Mouse (Mus musculus) kidney, postnatal 36 days (tissue): ENCODE measurements around the gene Mrpl33.
A peak's percentile ranks its signal among the peaks of the same experiment; 100 is the strongest.
"Not testable (repeated sequence)": the region's sequence is repeated elsewhere in the genome, so short reads cannot be mapped to it uniquely, and the experiment has no call there.

Source experiments
- DNase-seq, 2 experiments: peaks; one replicate each; pipeline ENCODE4 v3.0.0; 2021 to 2022; ENCODE audit warnings: mixed read lengths in 2 of 2

Mrpl33 gene

DNA sequence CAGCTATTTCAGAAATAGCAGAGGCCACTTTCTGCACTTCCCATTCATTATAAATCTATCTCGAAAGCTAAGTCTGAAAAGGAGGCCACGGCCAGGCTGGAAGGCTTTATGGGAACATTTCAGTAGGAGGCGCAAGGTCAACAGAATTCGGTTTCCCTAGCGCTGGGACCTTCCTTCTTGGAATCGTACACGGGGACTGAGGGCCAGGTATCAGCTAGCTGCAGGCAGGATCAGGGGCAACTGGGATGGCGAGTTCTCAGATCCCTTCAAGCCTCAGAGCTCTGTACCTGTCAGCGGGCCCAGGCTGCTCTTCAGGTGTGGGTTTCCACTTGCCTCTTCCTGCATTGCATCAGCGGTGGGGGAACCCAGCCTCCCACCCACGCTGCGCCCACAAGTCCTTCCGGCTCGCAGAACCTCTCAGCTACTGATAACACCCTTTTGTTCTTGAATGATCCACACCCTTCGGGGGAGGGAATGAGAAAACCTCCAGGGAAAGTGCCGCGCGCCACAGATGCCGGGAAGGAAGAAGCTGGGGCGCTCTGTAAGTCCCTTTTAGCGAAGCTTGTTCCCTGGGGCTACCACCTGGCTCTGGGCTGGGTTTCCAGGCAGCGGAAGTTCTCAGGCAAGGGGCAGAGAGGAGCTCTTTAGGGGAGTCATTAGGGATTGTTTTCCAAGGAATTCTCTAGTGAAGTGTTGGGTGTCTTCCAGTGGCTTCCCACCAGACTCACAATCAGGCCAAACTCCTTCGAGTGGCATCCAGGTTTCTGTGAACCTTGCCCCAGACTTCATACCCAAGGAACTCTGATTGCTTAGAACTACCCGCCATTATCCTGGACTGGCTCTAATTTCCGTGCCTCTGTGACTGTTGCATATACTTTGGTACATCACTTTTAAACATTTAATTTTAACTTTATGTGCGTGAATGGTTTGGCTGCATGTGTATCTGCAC is at the start of gene Mrpl33:
Mrpl33 (plus strand) TSS at position 455 of the 949 bp plus-strand sequence.
- DNase-seq = peak; percentile 33 to 35

DNA sequence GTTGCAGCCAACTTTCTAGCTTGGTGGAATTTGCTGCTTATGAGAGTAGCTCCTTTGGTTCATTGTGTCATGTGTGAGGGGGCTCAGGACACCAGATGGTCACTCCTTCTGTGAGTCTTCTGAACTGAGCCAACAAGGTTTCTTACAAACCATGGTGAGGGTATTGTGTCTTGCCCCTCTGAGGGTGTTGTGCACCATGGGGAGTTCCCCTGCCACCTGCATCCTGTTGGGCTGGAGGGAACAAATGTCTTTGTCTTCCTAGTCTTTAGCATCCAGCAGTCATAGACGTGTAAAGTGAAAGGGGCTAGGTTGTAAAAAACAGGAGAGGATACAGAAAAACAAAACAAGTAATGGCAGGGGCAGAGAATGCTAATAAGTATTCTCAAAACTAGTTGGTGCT is 37.3 kb upstream of the Mrpl33 start:
- no peak for DNase-seq

DNA sequence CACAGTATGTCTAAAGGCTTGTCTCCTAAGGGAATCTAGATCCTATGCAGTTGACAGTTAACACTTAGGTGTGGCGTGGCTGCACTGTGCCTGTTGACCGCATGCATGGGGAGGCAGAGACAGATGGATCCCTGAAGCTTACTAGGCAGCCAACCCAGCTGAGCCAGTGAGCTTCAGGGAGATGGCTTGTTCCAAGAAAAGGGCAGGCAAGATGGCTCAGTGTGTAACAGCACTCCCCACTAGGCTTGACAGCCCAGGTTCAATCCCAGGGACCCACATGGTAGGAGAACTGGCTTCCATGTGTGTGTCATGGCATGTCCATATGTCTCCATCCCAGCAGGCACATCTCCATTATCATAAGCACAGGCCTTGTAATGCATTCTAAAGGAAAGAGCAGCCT is 36.4 kb upstream of the Mrpl33 start:
- DNase-seq = no peak

DNA sequence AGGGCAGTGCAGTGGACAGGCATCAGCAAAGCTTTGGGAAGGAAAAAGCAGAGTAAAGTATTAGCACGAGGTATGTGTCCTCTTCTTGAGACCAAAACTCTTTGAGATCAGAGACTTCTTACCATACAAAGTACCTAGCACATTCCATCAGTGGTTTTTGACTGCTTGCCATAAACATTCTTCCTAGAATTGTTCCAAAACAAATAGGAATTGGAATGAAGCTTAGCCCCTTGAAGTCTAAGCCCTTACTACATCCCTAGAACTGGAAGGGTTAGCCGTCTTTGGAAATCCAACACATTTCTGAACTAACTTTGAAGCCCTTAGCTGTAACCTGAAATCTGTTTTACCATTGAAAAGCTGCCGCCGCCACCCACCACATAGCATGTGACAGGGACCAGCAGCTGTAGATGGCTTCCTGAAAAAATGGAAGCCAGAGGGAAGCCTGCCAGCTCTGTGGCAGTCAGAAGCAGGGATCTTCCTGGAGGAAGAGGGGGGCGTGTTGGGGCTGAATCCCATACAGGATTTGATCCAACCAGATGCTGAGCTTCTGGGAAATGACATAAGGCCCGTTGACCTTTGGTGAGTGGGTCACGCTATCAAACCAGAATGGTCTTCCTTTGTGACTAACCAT is 34.6 kb upstream of the Mrpl33 start:
- peak; percentile 76 to 77 for DNase-seq

DNA sequence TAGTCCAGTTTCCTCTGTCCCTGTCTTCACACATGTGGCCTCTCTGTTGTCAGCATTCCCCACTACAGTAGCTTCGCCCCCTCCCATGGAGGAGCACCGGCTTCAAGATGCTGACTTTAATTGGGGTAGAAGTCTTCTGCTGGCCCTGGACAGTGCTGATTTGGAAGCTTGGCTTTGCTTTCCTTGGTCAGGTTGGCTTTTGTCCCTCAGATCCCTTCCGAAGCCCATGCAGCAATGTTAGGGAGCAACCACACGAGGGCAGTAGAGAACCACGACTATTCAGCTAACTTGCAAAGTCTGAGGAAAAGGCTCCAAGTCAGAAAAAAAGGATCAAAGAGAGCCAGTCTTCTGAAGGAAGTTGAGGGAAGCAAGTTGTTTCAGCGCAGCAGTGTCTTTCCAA is 33.2 kb upstream of the Mrpl33 start:
- peak; percentile 73 to 85 for DNase-seq

DNA sequence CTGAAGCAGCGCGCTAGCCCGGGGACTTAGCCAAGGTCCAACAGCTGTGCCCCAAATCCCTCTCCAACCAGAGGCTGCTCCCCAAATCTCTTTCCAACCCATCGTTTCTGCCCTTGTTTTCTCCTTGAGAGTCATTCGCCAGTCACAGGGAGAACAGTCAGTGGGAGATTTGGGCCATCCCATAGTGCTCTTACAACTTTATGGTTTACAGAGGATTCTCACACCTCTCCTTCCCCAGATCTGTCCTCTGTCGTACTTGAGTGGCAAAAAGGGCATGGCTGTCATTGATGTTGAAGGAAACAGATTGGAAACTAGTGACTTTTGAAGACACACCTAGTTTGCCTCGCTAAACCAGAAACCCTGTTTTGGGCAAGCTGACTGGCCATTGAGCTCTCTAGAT is 32.8 kb upstream of the Mrpl33 start:
- DNase-seq = no peak

DNA sequence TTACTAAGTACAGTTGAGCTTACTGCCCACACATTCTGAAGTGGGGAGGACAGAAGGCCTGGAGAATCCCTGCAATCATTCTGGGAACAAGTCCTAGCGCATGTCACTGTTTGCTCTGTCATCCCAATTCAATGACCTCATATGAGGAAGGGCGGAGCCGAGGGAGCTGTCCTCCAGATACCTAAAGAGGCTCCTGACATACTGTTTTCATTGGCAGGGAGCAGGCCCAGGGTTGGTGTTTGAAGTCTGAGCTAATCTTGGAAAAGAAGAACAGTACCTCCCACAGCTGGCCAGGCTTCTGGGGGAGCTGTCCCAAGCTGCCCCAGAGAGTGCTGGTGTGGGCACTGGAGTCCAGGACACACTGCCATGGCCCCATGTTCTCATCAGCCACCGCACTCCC is 31.8 kb upstream of the Mrpl33 start:
- peak in 1 of 2 experiments; percentile 41 for DNase-seq

DNA sequence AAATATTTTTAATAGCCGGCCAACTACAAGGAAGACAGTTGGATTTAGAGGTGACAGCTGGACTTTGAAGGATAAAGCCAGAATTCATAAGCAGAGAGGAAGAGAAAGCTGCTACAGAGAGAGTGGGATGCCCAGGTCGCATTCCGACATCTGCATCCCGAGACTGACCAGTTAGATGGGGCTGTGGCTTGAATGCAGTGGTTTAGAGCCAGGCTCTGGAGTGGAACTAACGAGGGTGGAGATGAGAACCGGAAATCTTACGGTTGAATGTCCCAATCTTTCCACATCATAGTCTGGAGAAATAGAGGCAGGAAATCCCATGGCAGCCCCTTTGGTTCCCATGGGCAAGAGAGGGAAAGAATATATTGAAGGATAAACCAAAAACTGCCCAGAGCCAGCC is 30.7 kb upstream of the Mrpl33 start:
- DNase-seq = no peak

DNA sequence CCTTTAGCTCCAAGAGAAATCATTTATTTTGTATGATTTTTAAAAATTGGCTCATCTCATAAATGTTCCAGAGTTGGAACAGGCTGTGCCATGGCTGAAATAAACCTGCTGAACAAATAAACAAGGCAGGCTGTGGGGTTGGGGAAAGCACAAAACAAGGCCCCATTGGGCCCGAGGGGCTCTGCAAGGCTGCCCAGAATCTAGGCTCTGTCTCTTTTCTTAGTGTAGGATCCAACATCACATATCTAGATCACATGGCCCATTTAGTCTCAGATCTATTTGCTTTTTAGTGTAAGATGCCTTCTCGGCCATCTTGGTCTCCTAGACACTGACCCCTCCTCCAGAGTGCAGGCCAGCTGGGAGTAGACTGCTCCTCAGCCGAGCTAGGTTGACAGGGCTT is 30.3 kb upstream of the Mrpl33 start:
- DNase-seq = no peak

DNA sequence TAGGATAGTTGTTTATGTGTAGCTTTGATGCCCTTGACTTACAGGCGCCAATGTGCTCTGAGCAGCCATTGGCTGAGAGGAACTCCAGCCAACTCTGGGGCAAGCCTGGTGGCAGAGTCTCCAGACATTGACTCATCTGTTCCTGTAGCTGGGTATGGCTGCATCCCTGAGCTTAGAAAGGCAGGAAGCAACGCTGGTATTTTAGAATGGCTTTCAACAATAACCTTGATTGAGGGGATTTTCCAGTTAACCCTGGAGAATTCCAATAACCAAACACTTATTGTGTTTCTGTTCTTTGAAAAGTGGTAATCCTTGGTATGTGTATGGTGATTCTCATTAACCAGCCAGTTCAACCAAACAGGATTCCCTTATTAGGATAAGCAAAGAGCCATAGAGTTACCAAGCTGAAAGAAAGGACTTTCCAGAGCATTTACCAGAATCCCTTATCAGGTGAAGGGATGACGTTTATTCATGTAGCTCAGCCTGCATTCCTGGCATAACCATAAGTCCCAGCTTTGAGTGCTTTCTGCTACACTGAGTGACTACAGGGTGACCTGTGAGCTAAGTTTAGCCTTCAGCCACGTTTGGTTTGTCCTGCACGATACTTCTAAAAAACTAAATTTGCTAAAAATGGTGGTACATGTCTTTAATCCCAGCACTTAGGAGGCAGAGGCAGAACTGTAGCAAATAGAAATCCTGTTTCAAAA is 28.6 kb upstream of the Mrpl33 start:
- DNase-seq = no peak

DNA sequence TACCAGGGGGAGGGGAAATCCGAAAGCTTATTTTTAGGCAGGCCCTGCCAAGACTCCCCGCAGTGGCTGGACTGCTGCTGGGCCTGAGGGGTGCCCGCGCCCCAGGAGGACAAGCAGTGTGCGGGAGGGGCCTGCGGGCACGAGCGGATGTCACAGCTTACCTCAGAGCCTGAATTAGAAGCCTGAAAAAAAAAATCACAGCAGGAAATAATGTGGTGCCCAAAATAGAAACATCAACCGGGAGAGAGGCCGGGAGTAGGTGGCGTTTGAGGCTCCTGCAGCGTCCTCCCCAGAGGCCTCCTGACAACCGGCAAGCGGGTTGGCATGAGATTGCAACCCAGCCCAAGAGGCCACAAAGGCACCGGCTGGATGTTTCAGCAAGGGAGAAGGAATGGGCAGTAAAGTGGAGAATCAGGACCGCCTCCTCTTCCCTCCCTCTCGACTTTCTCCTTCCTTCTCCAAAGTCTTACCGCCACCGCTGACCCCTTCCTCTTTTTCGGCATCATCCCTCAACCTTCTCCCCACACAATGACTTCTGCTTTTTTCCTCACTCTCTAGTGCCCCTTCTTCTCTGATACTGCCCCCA is 25.6 kb upstream of the Mrpl33 start:
- peak; percentile 77 to 79 for DNase-seq

DNA sequence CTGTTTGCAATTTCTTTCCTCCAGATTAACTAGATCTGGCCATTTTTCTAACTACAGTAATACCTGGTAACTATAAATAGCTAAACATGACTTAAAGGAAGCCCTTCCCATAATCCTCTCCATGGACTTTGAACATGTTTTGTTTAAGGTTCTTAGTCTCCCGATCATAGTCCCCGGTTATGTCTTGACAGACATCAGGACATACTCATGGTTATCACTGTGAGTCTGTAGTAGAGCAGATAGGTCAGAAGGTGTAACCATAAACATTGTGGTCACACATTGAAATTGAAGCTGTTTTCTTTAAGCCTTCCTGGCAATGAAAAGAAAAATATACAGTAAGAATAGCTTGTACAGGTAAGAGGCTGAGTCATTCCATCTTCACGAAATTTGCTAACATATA is 23.0 kb upstream of the Mrpl33 start:
- DNase-seq = no peak

DNA sequence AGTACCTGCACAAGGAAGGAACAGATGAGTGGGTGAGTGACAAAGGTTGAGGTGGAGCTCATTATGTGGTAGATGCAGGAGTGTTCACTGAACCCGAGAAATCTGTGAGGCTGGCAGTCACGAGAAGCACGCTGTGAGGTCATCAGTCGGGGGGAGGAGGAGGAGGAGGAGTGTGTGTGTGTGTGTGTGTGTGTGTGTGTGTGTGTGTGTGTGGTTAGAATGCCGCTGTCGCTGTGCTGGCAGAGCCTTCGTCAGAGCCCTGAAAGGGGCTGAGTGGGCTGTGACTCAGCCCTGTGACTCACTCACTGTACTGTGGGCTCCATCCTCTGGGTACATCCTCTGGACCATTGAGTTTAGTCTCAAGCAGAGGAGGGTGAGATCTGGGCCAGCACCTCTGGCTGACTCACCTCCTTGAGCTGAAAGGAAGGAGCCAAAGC is 20.2 kb upstream of the Mrpl33 start:
- DNase-seq = peak; percentile 46 to 52

DNA sequence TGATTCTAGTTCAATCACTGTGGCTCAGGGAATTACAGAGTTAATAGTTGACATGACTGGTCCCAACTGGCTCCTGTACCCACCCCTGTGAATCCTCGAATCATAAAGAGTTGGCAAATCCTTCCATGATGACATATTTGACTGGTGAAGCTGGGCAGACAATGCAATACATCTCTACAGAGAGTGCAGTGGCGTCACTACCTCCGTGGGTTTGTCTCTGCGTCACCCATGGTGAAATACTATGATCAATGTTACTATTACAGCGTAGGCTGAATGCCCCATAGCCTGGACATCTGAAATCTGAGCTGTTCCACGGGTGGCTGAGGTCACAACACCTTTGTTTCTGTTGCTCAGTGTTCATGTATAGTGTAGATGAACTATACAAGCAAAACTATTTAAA is 15.5 kb upstream of the Mrpl33 start:
- no peak for DNase-seq

DNA sequence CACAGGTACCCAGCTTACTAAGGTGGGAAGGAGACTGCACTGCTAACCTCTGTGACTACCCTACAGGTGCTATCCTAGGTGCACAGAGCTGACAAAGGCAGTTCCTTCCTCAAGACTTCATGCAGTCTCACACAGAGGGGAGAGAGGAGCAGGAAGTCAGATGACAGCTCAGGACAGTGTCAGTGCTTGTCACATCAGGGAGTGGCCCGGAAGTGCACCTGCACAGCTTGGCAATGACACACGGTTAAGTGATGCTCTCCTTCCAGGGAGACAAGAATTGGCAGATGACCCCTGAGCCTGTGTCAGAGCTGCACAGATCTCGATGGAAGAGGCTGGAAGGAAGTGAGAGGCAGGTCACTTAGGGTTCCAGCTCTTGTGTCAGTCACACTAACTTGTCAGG is 14.8 kb upstream of the Mrpl33 start:
- no peak for DNase-seq

DNA sequence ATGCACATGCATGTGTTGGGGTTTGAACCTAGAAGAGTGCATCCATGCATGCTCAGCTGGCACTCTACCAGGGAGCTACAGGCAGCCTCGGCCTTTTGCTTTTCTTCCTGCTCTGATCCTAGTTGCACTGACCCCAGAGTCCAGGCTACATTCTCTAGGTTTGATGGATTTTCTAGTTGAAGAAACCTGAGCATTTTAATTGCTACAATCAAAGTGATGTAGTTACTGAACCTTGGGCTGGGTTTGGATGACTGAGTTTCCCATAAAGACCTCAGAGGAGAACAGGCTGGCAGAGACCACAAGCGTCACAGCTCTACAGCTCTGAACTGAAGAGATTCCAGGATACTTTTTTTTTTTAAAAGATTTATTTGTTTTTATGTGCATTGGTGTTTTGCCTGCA is 13.5 kb upstream of the Mrpl33 start:
- peak; percentile 87 for DNase-seq

DNA sequence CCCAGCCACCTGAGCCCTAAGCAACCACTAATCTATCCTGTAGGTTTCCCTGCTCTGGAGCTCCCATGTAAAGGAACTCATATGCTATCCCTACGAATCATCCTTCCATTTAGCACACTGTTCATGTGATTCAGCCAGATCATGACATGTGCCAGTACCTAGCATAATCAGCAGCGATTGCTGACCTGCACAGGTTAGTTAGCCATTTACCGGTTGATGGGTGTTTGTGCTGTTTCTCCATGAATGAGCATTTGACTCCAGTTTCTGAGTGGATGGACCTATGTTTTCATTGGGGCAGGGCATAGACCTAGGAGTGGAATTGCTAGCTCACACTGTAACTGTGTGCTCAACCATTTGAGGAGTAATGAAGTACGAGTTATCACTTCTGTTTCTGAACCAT is 11.2 kb upstream of the Mrpl33 start:
- peak; percentile 22 to 43 for DNase-seq

DNA sequence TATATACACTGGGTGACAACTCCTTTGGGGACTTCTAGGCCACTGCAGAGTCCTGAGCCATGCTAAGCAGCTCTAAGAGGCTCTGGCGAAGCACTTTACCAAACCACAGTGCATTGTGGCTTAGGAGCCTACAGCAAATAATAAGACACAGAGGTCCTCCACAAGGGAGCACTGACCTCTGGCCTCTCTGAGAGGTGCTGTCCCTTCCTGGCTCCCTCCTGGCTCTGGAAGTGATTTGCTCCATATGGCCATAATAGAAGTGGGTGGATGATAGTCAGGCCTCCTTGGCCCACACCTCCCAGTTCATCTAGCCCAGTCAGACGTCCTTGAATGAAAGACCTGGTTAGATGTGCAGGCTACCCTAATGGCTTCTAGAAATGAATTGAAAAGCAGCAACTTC is 8.7 kb upstream of the Mrpl33 start:
- DNase-seq = no peak

DNA sequence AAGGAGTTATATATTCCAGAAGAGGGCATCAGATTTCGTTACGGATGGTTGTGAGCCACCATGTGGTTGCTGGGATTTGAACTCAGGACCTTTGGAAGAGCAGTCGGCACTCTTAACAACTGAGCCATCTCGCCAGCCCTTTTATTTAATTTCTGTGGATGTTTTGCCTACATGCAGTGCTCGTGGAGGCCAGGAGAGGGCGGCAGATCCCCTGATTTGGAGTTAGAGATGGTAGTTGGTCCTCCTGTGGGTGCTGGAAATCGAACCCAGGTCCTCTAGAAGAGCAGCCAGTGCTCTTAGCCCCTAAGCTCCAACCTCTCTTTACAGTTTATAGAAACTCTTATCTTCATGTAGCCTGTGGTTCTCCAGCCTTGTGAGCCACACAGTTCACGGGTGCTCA is 8.1 kb upstream of the Mrpl33 start:
- DNase-seq = not testable (repeated sequence)

DNA sequence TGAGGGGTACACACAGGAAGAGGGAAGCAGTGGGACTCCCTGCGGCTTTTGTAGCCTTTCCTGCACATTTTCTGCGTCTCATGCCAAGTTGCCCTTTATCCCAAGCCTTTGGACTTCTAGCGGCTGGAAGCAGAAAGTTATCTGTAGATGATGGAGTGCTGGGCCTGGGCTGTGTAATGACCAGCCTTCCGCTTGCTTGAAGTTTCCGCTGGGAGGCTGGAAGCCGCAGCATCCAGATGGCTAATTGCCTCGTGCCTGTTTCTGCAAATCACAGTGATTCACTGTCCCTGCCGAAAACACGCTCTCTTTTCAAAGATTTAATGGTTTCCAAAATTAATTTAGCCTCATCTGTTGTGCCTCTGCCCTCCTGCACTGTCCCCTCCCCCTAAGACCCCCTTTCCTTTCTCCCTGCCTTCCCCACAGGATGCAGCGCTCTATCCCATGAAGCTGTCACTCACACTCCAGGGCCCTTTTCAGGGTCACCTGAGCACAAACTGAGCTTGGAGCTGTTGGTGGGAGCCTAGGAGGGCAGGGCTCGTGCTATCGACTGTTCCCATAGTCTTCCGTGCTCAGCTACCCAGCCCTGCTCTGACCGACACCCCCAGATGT is 6.9 kb upstream of the Mrpl33 start:
- no peak for DNase-seq

DNA sequence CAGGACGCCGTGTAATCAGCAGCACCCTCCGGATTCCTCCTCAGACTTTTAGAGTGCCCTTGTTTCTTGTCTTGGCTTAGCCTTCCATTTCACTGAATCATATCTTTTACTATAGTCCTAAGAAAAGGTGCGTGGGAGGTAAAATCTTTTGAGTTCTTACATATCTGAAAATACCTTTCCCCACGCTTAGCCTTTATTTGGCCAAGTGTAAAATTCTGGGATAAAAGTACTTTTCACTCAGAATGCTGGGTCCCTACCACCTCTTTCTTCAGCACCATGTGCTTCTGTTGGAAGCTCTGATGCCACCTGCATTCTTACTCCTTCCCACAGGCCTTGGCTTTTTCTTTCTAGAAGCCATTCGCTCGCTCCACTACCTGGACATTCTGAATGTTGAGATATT is 5.6 kb upstream of the Mrpl33 start:
- no peak for DNase-seq

DNA sequence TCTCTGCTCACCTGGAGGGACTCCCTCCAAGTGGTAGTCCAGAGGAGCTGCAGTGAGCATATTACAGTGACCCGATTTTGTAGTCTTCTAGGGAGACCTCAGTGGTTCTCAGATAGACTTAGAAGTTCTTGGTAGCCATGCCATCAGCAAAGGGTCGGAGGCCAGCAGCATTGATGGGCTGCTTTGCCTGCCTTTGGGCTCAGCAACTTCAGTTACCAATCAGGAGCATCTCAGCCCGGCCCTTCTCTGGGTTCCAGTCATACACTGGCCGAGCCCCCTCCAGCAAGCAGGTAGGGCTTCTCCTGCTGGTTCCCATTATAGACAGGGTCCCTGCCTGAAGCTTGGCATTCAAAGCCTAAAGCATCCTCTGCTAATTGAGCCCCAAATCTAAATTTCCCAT is 867 bp upstream of the Mrpl33 start:
- no peak for DNase-seq

DNA sequence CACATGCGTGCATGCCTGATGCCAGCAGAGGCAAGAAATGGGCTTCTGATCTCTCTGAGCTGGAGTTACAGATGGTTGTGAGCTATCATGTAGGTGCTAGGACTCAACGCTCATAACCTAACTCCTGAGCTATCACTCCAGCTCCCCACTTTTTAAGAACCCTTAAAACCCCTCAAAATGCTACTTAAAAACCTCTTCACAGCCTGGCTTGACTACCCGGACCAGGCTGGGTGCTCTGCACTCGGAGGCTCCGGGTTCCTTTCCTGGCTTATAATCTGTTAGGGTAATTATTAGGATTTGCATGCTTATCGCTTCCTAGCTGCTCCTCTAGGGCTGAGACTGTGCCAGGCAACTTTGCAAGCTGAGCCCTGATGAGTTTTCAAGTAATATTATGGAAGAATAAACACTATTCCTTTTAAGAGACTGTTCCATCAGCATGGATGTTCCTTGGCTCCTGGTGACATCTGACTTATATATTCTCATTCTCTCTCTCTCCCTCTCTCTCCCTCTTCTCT is 752 bp downstream of the Mrpl33 start:
- no peak for DNase-seq
